Mouse (Mus musculus) ovary, postnatal 36 days (tissue): Measurements from ENCODE around the gene Pard3.
A peak's percentile ranks its signal among the peaks of the same experiment; 100 is the strongest.

ENCODE experiments used
- DNase-seq: peaks from one replicate; pipeline ENCODE4 v3.0.0; 2022; ENCODE audit warnings: low spot score, mixed read lengths

Gene Pard3

DNA sequence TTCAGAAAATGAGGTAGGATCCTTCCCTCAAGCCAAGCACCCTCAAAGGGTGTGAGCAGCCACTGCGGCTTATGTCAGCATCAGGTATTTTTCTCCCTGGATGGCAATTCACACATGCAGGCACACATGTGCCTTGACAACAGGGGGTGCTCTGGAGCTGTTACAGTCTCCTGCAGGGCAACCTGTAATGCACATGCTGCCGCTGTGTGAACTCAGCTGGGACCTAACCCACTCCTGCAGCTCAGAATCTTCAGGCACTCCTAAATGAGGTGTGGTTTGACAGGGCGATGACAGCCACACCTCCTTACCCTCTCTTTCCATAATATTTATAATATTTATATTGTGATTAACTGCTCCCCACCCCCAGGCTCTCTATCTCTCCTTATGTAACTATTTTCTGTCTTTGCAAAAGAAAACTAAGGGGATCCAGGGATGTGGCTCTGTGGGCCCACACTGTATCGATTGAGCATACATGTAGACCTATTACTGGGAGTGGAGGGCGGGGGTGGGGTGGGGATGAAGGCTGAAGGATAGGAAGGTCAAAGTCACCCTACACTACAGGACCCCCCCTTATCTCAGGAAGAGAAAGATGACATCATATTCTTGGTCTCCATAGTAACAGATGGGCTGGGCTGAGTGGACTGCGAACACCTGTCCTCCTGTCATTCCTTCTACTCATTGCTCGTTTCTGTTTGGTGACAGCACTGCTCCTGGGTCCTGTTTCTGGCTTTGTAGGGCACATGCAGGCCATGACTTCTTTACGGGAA is 375.1 kb downstream of the Pard3 start:
- peak; percentile 39 for DNase-seq

DNA sequence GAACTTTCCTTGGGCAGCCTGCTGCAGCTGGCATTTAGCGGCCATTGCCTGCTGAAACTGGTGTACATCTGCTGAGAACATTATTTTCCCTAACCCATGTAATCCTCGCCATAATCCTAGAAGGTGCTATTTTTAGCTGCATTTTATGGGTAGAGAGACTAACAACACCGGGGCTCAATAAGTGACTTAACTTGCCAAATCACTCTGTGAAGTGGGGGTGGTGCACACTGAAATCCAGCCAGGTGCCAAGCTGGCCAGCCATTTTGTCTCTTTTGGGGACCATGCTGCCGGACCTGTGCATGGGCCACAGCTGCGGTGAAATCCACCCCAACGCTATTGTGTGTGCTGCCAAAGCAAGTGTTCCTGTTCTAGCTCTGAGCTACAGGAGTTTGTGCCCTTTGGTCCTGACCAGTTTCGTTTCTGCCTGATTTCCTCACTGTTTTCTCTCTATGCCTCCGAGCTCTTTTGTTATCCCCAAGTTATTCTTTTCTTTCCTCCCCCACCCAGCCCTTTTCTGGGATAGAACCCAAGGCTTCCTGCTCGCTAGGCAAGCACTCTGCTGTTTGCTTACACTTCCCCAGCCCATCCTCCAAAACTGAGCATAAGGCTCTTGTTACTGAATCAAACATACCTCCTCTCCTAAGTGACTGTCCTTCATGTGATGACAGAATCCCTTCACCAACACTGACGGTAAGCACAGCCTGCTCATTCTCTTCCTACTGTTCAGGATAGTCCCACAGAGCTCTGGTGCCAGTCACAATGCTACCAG is 375.9 kb downstream of the Pard3 start:
- no peak for DNase-seq

DNA sequence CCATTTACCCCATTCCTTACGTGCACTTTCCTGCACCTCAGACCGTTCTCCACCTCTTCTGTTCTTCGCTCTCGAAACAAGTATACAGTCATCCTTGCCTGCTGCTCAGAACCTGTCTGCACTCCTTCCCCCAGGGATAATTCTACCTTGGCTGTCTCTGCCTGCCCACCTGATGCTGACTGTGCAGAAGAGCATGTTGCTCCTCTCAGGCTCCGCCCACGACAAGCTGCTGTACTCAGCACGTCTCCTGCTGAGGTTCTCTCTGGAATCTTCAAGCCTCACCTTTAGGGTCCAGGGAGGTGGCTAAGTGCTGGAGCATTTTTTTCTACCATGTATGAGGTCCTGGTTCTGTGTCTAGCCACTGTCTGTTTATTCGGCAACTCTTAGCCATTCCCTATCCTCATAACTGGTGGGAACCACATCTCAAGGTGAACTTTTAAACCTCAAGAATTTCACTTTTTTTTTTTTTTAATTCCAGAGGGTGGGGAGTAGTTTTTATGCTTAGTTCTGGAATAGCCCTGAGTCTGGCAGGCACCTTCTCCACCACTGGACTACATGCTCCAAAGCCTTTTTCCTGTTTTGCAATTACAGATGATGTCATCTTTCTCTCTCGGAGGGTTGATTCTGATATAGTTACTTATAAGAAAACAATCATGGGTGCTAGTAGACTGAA is 376.6 kb downstream of the Pard3 start:
- no peak for DNase-seq

DNA sequence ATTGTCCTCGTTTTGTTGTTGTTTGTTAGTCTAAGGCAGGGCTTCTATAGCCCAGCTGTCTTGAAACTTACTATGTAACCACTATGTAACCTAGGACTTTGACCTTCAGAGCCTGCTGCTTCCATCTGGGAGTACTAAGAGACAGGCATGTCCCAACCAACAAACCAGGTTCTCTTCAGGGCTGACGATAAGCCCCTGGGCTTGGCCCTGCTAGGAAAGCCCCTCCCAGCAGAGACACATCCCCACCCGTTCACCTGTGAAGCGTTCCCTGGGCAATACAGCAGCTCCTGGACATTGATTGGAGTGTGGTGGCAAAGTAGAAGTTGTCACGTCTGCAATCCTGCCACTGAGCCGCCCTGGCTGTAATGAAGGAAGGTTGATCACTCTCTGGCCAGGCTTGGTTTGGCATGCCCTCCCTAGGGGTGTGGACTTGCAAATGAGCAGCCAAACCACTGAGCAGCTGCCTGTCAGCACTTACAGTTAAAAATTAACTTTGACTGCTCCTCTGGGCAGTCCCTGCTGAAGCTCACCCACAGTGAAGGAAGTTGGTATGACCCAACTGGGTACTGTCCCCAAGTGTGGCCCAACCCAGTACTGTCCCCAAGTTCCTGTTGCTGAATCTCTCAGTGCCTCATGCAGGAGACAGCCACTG is 377.3 kb downstream of the Pard3 start:
- DNase-seq = peak; percentile 35

DNA sequence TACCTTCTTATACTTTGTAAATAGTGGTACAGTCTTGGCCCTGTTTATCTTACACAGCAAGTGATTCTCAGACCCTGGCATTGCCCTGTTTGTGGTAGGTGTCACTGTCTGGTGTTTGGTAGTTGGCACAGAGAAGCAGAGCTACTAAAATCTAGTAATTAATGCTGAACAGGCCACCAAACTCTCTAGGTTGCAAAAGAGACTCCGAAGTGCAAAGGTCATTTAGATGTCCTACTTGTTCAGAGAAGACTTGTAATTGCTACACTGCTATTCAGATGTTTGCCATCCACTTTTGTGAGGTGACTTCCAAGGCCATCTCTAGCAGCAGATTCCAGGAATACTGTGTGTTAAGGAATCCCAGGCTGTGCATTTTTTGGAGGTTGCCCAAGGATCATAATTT is 383.7 kb downstream of the Pard3 start:
- no peak for DNase-seq

DNA sequence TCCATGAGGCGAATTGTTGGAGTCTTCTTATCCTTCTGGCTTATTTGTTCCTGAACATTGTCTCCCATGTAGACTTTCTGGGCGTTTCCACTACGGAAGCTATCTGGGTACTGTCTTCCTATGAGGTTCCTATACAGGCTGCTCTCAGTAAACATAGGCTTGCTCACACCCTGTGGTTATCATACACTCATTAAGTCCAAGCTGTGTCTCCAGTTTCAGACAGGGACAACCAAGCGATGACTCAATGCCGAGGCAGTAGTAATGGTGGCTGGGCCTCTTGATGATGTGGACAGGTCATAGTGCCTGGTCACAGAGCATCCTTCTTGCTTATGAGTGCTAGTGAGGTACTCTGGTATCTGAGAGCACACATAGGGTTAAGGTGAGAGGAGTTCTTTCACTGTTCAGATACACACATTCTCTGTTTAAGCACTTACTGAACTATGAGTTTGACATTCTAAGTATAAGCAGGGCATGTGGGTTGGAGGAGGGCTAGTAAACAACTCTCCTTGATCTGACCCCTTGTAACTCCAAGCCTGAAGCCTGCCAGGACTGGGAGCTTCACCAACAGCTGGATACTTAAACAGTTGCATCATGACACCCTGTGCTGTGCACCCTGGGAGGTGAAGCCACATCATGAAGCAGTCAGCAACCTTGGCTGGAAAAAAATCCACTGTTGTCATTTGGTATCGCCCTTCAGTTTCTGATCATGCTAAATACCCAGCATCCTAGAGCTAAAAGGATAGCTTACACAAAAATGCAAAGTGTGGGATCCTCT is 385.6 kb downstream of the Pard3 start:
- no peak for DNase-seq

GRCm38 (mm10) chr8:127450954-127451668 is 387.4 kb downstream of the Pard3 start:
- DNase-seq = no peak

GRCm38 (mm10) chr8:127452364-127452763 is 388.7 kb downstream of the Pard3 start:
- DNase-seq = no peak

DNA sequence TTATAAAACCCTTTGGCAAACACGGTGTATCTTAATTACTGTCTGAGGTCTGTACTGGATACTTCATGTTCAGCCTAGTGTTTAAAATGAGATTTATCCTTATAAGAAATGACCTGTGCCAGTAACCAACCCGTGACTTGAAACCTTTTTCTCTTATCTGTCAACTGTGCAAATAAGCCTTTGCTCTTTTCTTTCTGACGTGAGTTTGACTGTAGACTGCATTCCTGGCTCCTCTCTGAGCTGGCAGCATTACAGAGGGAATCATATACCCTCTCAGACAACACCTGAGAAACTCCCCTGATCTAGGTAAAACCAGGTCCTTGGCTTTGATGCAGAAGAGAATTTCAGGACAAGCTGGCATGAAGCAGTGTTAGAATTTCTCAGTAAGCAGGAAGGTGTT is 394.2 kb downstream of the Pard3 start:
- no peak for DNase-seq

DNA sequence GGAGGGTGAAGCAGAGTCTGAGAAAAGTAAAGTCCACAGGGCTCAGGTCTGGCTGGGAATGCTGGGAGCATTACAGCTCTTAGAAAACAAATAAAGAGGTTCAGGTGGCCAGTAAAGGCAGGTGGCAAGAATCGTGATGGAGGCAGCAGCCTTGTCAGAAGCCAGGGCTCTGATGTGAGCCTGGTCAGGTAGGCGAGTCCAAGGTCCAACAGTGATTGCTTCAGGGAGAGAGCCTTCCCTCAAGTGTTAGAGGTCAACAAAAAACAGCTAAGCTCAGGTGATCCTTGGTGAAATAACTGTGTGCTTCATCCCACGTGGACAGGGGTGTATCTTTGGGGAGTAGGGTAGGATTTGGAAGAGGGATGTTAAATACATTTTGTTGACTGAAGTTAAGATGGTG is 397.5 kb downstream of the Pard3 start:
- no peak for DNase-seq

GRCm38 (mm10) chr8:127462378-127462935 is 398.8 kb downstream of the Pard3 start:
- no peak for DNase-seq

- no peak for DNase-seq
Measured at GRCm38 (mm10) chr8:127464300-127464699, 400.6 kb downstream of the Pard3 start.

- no peak for DNase-seq
Measured at GRCm38 (mm10) chr8:127472204-127472603, 408.5 kb downstream of the Pard3 start.

GRCm38 (mm10) chr8:127480003-127480402 is 416.3 kb downstream of the Pard3 start:
- no peak for DNase-seq

DNA sequence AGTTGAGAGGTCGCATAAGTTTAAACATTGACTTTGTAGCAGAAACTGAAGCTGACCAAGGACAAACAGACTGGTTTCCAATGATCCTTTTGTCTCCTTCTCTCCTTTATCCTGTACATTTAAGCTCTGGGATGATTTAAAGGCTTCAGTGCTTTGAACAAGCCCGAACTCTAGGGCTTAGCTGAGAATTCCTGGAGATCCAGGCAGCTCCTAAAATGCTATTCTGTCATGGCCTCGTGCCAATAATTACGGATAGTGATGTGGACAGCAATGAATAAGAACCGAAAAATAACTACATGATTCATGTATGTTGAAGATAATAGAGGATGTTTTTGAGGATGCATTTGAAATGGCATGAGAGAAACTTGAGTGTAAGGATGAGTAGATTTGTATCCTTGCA is 421.9 kb downstream of the Pard3 start:
- DNase-seq = no peak

DNA sequence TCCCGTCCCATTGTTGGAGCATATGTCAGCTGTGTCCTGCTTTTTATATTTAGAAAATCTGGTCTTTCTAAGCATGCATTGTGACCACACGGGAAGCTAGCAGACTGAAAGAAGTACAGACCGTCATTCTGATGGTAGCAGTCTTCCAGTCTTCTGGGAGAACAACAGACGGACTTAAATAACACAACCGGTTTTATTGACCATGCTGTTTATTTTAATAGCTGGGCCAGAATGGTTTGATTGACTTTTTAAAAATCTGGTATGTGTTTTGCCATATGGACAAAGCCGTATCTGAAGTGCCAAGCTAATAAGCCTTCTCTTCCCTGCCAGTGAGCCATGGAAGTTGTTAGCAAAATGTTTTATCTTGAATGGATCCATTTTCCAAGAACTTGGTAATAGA is 428.3 kb downstream of the Pard3 start:
- DNase-seq = no peak

DNA sequence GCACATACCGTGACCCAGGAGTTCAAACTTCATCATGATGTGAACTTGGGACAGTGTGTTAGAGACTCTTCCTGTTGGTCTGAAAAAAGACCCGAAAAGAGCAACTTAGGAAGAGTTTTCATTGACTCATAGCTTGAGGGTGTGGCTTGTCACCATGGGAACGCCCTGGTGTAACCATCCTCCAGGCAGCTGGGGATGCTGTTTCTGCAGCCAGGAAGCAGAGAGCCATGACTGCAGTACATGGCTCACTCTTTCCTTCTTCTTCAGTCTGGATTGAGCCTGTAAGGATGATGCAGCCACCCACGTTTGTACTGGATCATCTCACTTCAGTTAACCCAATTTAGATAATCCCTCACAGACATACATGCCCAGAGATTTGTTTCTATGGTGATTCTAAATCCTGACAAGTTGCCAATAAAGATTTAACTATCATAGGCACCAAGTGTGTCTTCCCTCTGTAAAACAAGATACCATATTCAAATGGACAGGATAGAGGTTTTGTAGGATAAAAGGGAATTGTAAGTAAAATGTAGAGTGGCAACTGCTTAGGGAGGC is 431.6 kb downstream of the Pard3 start:
- DNase-seq = no peak

GRCm38 (mm10) chr8:127498997-127499719 is 435.5 kb downstream of the Pard3 start:
- DNase-seq = no peak

GRCm38 (mm10) chr8:127499720-127500114 is 436.0 kb downstream of the Pard3 start:
- no peak for DNase-seq

- DNase-seq = no peak
Measured at GRCm38 (mm10) chr8:127500206-127500605, 436.5 kb downstream of the Pard3 start.
